Mouse (Mus musculus) C2C12 (cell line): ENCODE measurements around the gene Kalrn.

Experiments used
- CEBPB ChIP-seq: IDR thresholded peaks from one replicate; pipeline ENCODE4 v1.6.1; 2011; ENCODE audit warnings: low read depth, mild to moderate bottlenecking, control low read depth, moderate library complexity
- CTCF ChIP-seq: IDR thresholded peaks from one replicate; pipeline ENCODE4 v1.5.1; 2011; ENCODE audit not compliant: control insufficient read depth, insufficient read depth, insufficient read length
- FOSL1 ChIP-seq: IDR thresholded peaks from one replicate; pipeline ENCODE4 v1.8.0; 2011; ENCODE audit warnings: mild to moderate bottlenecking, low read length; ENCODE audit not compliant: poor library complexity, insufficient read depth, severe bottlenecking
- MAX ChIP-seq: IDR thresholded peaks from one replicate; pipeline ENCODE4 v1.6.1; 2011; ENCODE audit warnings: mild to moderate bottlenecking, control low read depth
- MYOG ChIP-seq: IDR thresholded peaks from one replicate; pipeline ENCODE4 v1.6.1; 2011; ENCODE audit not compliant: control insufficient read depth, insufficient read length; ENCODE audit errors: extremely low read depth
- USF1 ChIP-seq: IDR thresholded peaks from one replicate; pipeline ENCODE4 v1.6.1; 2011; ENCODE audit warnings: low read depth, mild to moderate bottlenecking, control low read depth, moderate library complexity

- TF ChIP-seq USF1, result no peak
- TF ChIP-seq CTCF, result no peak
- no peak for TF ChIP-seq MAX
- TF ChIP-seq FOSL1, result no peak
- TF ChIP-seq MYOG, result no peak
- TF ChIP-seq CEBPB, result no peak
Observed at GRCm38 (mm10) chr16:33983712-33984111, 589.6 kb downstream of the Kalrn start.
